Mouse (Mus musculus) myocyte (in vitro differentiated cells): ENCODE results near the gene Crygn.

Experiments
- CEBPB ChIP-seq: IDR thresholded peaks from 2 replicates; pipeline ENCODE4 v1.6.1; 2011; ENCODE audit warnings: mild to moderate bottlenecking, moderate library complexity; ENCODE audit not compliant: poor library complexity, insufficient read depth, severe bottlenecking
- E2F4 ChIP-seq: IDR thresholded peaks from one replicate; pipeline ENCODE4 v1.6.1; 2011; ENCODE audit warnings: mild to moderate bottlenecking, control low read depth, moderate library complexity; ENCODE audit not compliant: insufficient read depth
- MAX ChIP-seq: IDR thresholded peaks from one replicate; pipeline ENCODE4 v1.6.1; 2011; ENCODE audit warnings: low read depth, mild to moderate bottlenecking, control low read depth
- MYOD1 ChIP-seq, 3 experiments: IDR thresholded peaks; one replicate each; pipeline ENCODE4 v1.6.1; 2011; ENCODE audit warnings: control low read depth in 2 of 3, low read depth in 2 of 3, mild to moderate bottlenecking in 2 of 3, moderate library complexity in 1 of 3; ENCODE audit not compliant: insufficient read length in 2 of 3, control insufficient read depth in 1 of 3
- MYOG ChIP-seq, 3 experiments: IDR thresholded peaks; one replicate each; pipeline ENCODE4 v1.6.1; 2011; ENCODE audit warnings: control low read depth in 2 of 3, low read depth in 2 of 3, mild to moderate bottlenecking in 2 of 3; ENCODE audit not compliant: insufficient read length in 2 of 3, control insufficient read depth in 1 of 3, insufficient read depth in 1 of 3
- POLR2A ChIP-seq: IDR thresholded peaks from one replicate; pipeline ENCODE4 v1.6.1; 2011; ENCODE audit warnings: low read depth, mild to moderate bottlenecking, control low read depth, moderate library complexity; ENCODE audit not compliant: insufficient read length
- POLR2AphosphoS2 ChIP-seq: IDR thresholded peaks from one replicate; pipeline ENCODE4 v1.6.1; 2011; ENCODE audit warnings: low read depth, control low read depth; ENCODE audit not compliant: insufficient read length
- REST ChIP-seq: IDR thresholded peaks from one replicate; pipeline ENCODE4 v1.6.1; 2011; ENCODE audit warnings: mild to moderate bottlenecking, control low read depth, moderate library complexity; ENCODE audit not compliant: insufficient read depth, insufficient read length
- SRF ChIP-seq: IDR thresholded peaks from one replicate; pipeline ENCODE4 v1.6.1; 2011; ENCODE audit warnings: low read depth; ENCODE audit not compliant: control insufficient read depth, insufficient read length
- TCF12 ChIP-seq: IDR thresholded peaks from one replicate; pipeline ENCODE4 v1.6.1; 2011; ENCODE audit warnings: mild to moderate bottlenecking, control low read depth; ENCODE audit not compliant: poor library complexity, insufficient read depth, severe bottlenecking
- TCF3 ChIP-seq: IDR thresholded peaks from one replicate; pipeline ENCODE4 v1.6.1; 2011; ENCODE audit warnings: low read depth, control low read depth; ENCODE audit not compliant: insufficient read length
- USF1 ChIP-seq: IDR thresholded peaks from one replicate; pipeline ENCODE4 v1.6.1; 2011; ENCODE audit warnings: low read depth, mild to moderate bottlenecking, control low read depth, moderate library complexity

GRCm38 (mm10) chr5:24778082-24778842, 20.5 kb upstream of the Crygn start:
- TF ChIP-seq POLR2A (no peak), E2F4 (no peak), MAX (no peak), SRF (no peak), CEBPB (no peak), USF1 (no peak), POLR2AphosphoS2 (no peak), TCF12 (no peak), TCF3 (no peak), MYOG (IDR thresholded peaks at IDR 0.05; ENCODE audit: control insufficient read depth in 1 of 3, insufficient read depth in 1 of 3, insufficient read length in 2 of 3, low read depth in 2 of 3) (no peak), MYOD1 (IDR thresholded peaks at IDR 0.05; ENCODE audit: control insufficient read depth in 1 of 3, insufficient read length in 2 of 3, low read depth in 2 of 3) (no peak), REST (no peak)
